Mouse (Mus musculus) midbrain, embryonic 13.5 days (tissue): ENCODE results near the gene Disp1. TPM values are rescaled to one million over a fixed set of nuclear protein-coding genes. Genes with fewer than 3 reads are reported as not detected.

Source experiments
- ATAC-seq: fragments of 200-750 bp; cut with Nextera tagmentation; 2 replicates; pipeline ENCODE4 v1.8.0; 2017; ENCODE audit warnings: mild to moderate bottlenecking, moderate TSS enrichment, moderate library complexity
- H3K27ac ChIP-seq: fragments of 300-500 bp; sonication (generic); 2 replicates; pipeline ENCODE4 v1.5.1; 2015; ENCODE audit warnings: inconsistent platforms, mild to moderate bottlenecking, moderate library complexity
- H3K27me3 ChIP-seq: fragments of 300-500 bp; sonication (generic); 2 replicates; pipeline ENCODE4 v1.6.1; 2015; ENCODE audit warnings: mild to moderate bottlenecking, inconsistent platforms
- H3K36me3 ChIP-seq: fragments of 300-500 bp; sonication (generic); 2 replicates; pipeline ENCODE4 v1.6.1; 2015; ENCODE audit warnings: mild to moderate bottlenecking, inconsistent platforms
- H3K4me1 ChIP-seq: fragments of 300-500 bp; sonication (generic); replicated peaks from 2 replicates; pipeline ENCODE4 v1.6.1; 2015; ENCODE audit warnings: inconsistent platforms
- H3K4me2 ChIP-seq: fragments of 300-500 bp; sonication (generic); replicated peaks from 2 replicates; pipeline ENCODE4 v1.6.1; 2015; ENCODE audit warnings: moderate library complexity, mild to moderate bottlenecking, inconsistent platforms
- H3K4me3 ChIP-seq: fragments of 300-500 bp; sonication (generic); replicated peaks from 2 replicates; pipeline ENCODE4 v1.5.1; 2015; ENCODE audit warnings: mild to moderate bottlenecking, inconsistent platforms
- H3K9ac ChIP-seq: fragments of 300-500 bp; sonication (generic); replicated peaks from 2 replicates; pipeline ENCODE4 v1.6.1; 2015; ENCODE audit warnings: mild to moderate bottlenecking, inconsistent platforms
- H3K9me3 ChIP-seq: fragments of 300-500 bp; sonication (generic); 2 replicates; pipeline ENCODE4 v1.6.1; 2016; ENCODE audit warnings: mild to moderate bottlenecking, inconsistent platforms
- WGBS: fragments of 180-500 bp; shearing (Covaris S2); methylation state at CpG from one replicate; pipeline ENCODE4 v1.1.7; 2015; 5-methylcytosine and 5-hydroxymethylcytosine counted together
- polyA plus RNA-seq: library from polyadenylated mRNA; unstranded; fragments of >200 nt; fragmentation: Nextera tagmentation; extraction: Ambion mirVana; gene quantifications from 2 replicates; pipeline ENCODE4 v1.2.1, GENCODE M21; 2015

The Disp1 gene
- polyA plus RNA-seq, 1 experiment from 2014 or later = 8.0 TPM

DNA sequence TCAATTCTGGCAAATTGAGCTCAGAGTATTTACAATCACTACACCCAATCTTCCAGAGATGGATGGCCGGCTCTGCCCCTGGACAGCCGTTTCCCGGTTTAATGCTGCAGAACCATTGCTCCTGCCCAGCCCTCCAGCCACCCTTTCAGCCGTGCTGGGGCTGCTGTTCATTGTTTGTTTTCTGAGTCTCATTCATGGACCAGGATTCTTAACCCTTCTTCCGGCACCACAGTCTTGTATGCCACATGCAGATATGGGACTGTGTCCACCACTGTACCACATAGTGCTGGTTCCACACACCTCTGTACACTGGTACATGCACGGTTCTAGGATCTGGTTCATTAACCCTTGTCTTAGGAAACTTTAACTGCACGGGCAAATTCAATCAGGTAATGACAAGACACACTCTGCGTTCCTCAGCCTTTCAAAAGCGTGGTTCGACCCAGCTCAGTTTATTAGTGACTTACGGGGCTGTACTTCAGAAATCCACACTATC is 12.4 kb upstream of the Disp1 start:
- Histone ChIP-seq H3K27me3 (no peaks in the 10 kb centered on the region), H3K27ac (no peak overlapping the region), H3K4me3 (no peak overlapping the region), H3K4me1 (no peaks in the 10 kb centered on the region), H3K9ac (no peak overlapping the region), H3K4me2 (no peak overlapping the region), H3K9me3 (no peaks in the 10 kb centered on the region), H3K36me3 (no peaks in the 10 kb centered on the region)
- ATAC-seq = no peak
- WGBS = 76% methylated on average over 11 of the region's 11 CpGs

DNA sequence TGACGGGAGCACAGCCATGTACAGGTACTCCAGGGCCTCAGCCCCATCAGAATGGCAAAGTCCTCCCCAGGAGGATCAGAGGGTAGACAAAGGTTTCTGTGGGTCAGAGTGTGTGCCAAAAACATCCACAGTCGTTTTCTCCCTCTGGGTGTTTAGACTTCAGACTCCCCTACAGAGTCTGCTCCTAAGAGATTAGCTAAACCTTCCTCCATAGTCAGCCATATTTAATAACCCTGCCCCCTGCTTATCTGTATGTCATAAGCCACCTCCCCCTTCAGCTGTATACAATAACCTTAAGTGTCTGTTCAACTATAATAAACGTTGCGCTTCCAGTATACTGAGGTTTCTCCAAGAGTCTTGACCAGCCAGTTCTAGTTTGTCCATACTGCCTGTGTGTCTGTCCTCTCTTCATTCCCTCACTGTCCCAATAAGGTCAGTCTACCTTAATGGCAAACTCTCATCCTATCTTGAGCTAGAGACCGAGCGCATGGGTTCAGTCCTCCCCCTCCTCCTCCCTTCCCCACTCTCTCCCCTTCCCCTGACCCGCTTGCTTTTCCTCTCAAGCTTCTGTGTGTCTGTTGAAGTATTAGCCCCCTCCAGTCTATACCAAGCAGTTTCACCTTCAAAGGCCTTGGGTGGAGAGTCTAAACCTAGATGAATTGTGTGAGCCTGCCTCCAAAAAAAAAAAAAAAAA is 11.8 kb upstream of the Disp1 start:
- Histone ChIP-seq H3K9ac (no peak overlapping the region), H3K27ac (no peak overlapping the region), H3K27me3 (no peaks in the 10 kb centered on the region), H3K4me2 (no peak overlapping the region), H3K9me3 (no peaks in the 10 kb centered on the region), H3K4me3 (no peak overlapping the region), H3K4me1 (no peaks in the 10 kb centered on the region), H3K36me3 (no peaks in the 10 kb centered on the region)
- WGBS = 80% methylated on average over 7 of the region's 7 CpGs
- no peak for ATAC-seq

DNA sequence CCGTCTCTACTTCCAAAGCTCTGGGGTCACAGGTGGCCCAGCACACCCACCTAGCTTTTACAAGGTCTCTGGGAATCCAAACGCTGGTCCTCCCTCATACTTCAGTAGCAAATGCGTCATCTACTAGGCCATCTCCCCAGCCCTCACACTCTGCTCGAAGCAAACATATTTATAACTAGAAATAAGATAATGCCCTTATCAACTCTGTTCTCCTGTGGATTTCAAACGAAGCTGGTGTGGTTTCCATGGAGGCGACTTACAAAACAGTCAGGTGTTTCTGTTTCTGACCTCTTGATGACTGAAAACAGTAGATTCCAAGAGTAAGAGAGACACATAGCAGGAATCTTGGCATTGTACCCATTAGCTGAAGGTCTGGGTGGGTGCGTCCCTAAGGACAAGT is 6.1 kb upstream of the Disp1 start:
- Histone ChIP-seq H3K9me3 (no peaks in the 10 kb centered on the region), H3K9ac (no peak overlapping the region), H3K4me3 (no peak overlapping the region), H3K27me3 (no peaks in the 10 kb centered on the region), H3K36me3 (no peaks in the 10 kb centered on the region), H3K4me1 (no peaks in the 10 kb centered on the region), H3K27ac (no peak overlapping the region), H3K4me2 (no peak overlapping the region)
- 85% methylated on average over 7 of the region's 7 CpGs for WGBS
- no peak for ATAC-seq

DNA sequence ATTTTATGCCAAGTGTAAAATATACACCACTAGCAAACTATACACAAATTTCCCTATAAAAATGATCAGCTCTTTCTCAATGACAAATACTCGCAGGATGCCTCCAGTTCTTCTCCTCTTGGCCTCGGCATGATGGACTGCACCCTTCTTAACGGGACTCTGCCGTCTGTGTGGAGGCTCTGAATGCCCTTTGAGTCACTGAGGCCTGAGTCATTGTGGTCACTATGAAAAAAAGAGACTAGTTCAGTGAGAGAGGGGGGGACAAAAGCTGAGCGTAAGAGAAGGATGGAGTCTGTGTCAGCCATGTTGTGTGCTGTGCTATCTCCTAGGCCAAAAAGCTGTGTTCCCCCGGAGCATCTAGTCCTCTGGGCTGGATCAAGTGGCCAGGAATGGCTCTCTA is 2.3 kb downstream of the Disp1 start:
- Histone ChIP-seq H3K36me3 (no peaks in the 10 kb centered on the region), H3K9me3 (no peaks in the 10 kb centered on the region), H3K4me3 (no peak overlapping the region), H3K4me1 (peaks cover 20% of the 10 kb centered on the region), H3K27me3 (no peaks in the 10 kb centered on the region), H3K9ac (no peak overlapping the region), H3K4me2 (no peak overlapping the region), H3K27ac (no peak overlapping the region)
- WGBS = 95% methylated on average over 6 of the region's 6 CpGs
- no peak for ATAC-seq

GRCm38 (mm10) chr1:183216691-183217090 is 4.6 kb downstream of the Disp1 start:
- Histone ChIP-seq H3K36me3 (no peaks in the 10 kb centered on the region), H3K4me3 (no peak overlapping the region), H3K4me1 (peaks cover 26% of the 10 kb centered on the region), H3K9ac (no peak overlapping the region), H3K4me2 (no peak overlapping the region), H3K27me3 (no peaks in the 10 kb centered on the region), H3K27ac (no peak overlapping the region), H3K9me3 (no peaks in the 10 kb centered on the region)
- 87% methylated on average over 4 of the region's 4 CpGs for WGBS
- ATAC-seq = no peak

- Histone ChIP-seq H3K36me3 (no peaks in the 10 kb centered on the region), H3K9ac (no peak overlapping the region), H3K4me3 (no peak overlapping the region), H3K27ac (no peak overlapping the region), H3K9me3 (no peaks in the 10 kb centered on the region), H3K4me1 (peaks cover 24% of the 10 kb centered on the region), H3K4me2 (no peak overlapping the region), H3K27me3 (no peaks in the 10 kb centered on the region)
- no peak for ATAC-seq
- 86% methylated on average over 6 of the region's 6 CpGs for WGBS
These were observed 5.6 kb downstream of the Disp1 start for GRCm38 (mm10) chr1:183215706-183216105.

- Histone ChIP-seq H3K27me3 (no peaks in the 10 kb centered on the region), H3K4me1 (peaks cover 9% of the 10 kb centered on the region; the same call in 1 of the 2 replicates), H3K4me3 (no peak overlapping the region), H3K9ac (no peak overlapping the region), H3K27ac (no peak overlapping the region), H3K4me2 (no peak overlapping the region), H3K9me3 (no peaks in the 10 kb centered on the region), H3K36me3 (no peaks in the 10 kb centered on the region)
- ATAC-seq = no peak
- WGBS = 93% methylated on average over 6 of the region's 6 CpGs
These were observed 7.5 kb downstream of the Disp1 start for GRCm38 (mm10) chr1:183213850-183214249.

- Histone ChIP-seq H3K27me3 (no peaks in the 10 kb centered on the region), H3K4me2 (no peak overlapping the region), H3K9me3 (no peaks in the 10 kb centered on the region), H3K4me3 (no peak overlapping the region), H3K36me3 (no peaks in the 10 kb centered on the region), H3K4me1 (peaks cover 9% of the 10 kb centered on the region; the same call in 1 of the 2 replicates), H3K9ac (no peak overlapping the region), H3K27ac (no peak overlapping the region)
- WGBS = 80% methylated on average over 6 of the region's 6 CpGs
- ATAC-seq = no peak
These were observed 8.5 kb downstream of the Disp1 start for GRCm38 (mm10) chr1:183212757-183213211.

- no peak for ATAC-seq
- Histone ChIP-seq H3K9ac (no peak overlapping the region), H3K27me3 (no peaks in the 10 kb centered on the region), H3K4me3 (no peak overlapping the region), H3K9me3 (no peaks in the 10 kb centered on the region), H3K36me3 (no peaks in the 10 kb centered on the region), H3K4me2 (no peak overlapping the region), H3K4me1 (peaks cover 6% of the 10 kb centered on the region; the same call in 1 of the 2 replicates), H3K27ac (no peak overlapping the region)
- WGBS = 91% methylated on average over 8 of the region's 8 CpGs
These were observed 11.2 kb downstream of the Disp1 start for GRCm38 (mm10) chr1:183210115-183210514.

- Histone ChIP-seq H3K4me3 (no peak overlapping the region), H3K9me3 (no peaks in the 10 kb centered on the region), H3K27me3 (no peaks in the 10 kb centered on the region), H3K4me2 (no peak overlapping the region), H3K27ac (no peak overlapping the region), H3K36me3 (no peaks in the 10 kb centered on the region), H3K4me1 (peaks cover 1% of the 10 kb centered on the region; the same call in 1 of the 2 replicates), H3K9ac (no peak overlapping the region)
- ATAC-seq = no peak
- WGBS = 94% methylated on average over 6 of the region's 6 CpGs
These were observed 13.7 kb downstream of the Disp1 start for GRCm38 (mm10) chr1:183207623-183208022.

DNA sequence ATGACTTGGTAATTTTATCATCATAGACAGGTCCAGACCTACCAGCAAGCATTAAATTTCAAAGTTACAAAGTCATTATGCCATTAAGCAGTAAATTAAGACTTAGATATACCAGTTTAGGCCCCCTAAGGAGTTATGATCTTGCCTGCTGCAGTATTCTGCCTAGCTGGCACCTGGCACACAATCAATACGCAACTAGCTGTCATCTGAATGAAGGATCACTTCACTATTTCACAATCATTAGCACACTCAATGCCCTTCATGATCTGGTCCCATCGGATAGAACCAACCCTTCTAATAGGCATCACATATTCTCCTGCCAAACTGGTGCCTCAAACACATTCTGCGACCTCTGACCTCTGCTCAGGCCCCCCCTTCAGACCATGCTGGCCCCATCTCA is 14.2 kb downstream of the Disp1 start:
- no peak overlapping the region for H3K9ac ChIP-seq
- WGBS = 98% methylated on average over 3 of the region's 3 CpGs
- ATAC-seq = no peak

DNA sequence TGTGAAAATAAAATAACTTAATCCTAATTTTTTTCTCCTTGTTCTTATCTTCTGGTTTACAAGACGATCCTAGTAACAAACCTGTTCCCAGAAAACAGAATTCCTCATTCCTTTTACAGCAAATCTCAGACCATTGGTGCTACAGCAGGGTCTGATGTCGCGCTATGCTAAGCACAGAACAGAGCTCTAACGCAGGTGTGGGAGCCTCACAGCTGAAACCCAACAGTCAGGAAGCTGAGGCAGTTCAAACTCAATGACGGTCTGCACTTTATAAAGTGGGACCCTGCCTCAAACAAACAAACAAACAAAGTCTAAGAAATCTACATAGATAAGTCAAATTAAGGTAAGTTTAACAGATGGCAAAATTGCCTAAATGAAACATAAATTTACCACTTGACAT is 20.4 kb downstream of the Disp1 start:
- Histone ChIP-seq H3K36me3 (no peaks in the 10 kb centered on the region), H3K4me1 (no peaks in the 10 kb centered on the region), H3K9me3 (no peaks in the 10 kb centered on the region), H3K27ac (no peak overlapping the region), H3K27me3 (no peaks in the 10 kb centered on the region), H3K4me2 (no peak overlapping the region), H3K9ac (no peak overlapping the region), H3K4me3 (no peak overlapping the region)
- 90% methylated on average over 5 of the region's 5 CpGs for WGBS
- no peak for ATAC-seq

More for the DNA sequence above, 14.2 kb downstream of the Disp1 start:
- H3K4me3 ChIP-seq = no peak overlapping the region
- H3K27ac ChIP-seq = no peak overlapping the region
- no peaks in the 10 kb centered on the region for H3K4me1 ChIP-seq
- H3K27me3 ChIP-seq = no peaks in the 10 kb centered on the region
- no peaks in the 10 kb centered on the region for H3K36me3 ChIP-seq
- H3K9me3 ChIP-seq = no peaks in the 10 kb centered on the region
- no peak overlapping the region for H3K4me2 ChIP-seq

- H3K36me3 ChIP-seq = no peaks in the 10 kb centered on the region
- 88% methylated on average over 18 of the region's 18 CpGs for WGBS
- no peaks in the 10 kb centered on the region for H3K27me3 ChIP-seq
- no peak overlapping the region for H3K4me2 ChIP-seq
- H3K9ac ChIP-seq = no peak overlapping the region
- peaks cover 16% of the 10 kb centered on the region for H3K4me1 ChIP-seq
- no peaks in the 10 kb centered on the region for H3K9me3 ChIP-seq
- no peak overlapping the region for H3K27ac ChIP-seq
- no peak overlapping the region for H3K4me3 ChIP-seq
- ATAC-seq = no peak
These were observed 26.6 kb downstream of the Disp1 start for GRCm38 (mm10) chr1:183194763-183195162.
